Mouse (Mus musculus) brain, embryonic 14.5 days (tissue): ENCODE data around the gene Nxph1.

Source experiments
- CTCF ChIP-seq: fragments of 200-500 bp; IDR thresholded peaks from 2 replicates; pipeline ENCODE4 v1.5.1; 2012; ENCODE audit warnings: inconsistent platforms, mild to moderate bottlenecking, moderate library complexity, borderline replicate concordance; ENCODE audit not compliant: insufficient read depth, insufficient read length; ENCODE audit errors: extremely low read depth
- POLR2A ChIP-seq: fragments of 200-500 bp; IDR thresholded peaks from 2 replicates; pipeline ENCODE4 v1.6.1; 2012; ENCODE audit warnings: mild to moderate bottlenecking, inconsistent platforms, borderline replicate concordance; ENCODE audit not compliant: poor library complexity, insufficient read depth, insufficient read length, severe bottlenecking; ENCODE audit errors: extremely low read depth

DNA sequence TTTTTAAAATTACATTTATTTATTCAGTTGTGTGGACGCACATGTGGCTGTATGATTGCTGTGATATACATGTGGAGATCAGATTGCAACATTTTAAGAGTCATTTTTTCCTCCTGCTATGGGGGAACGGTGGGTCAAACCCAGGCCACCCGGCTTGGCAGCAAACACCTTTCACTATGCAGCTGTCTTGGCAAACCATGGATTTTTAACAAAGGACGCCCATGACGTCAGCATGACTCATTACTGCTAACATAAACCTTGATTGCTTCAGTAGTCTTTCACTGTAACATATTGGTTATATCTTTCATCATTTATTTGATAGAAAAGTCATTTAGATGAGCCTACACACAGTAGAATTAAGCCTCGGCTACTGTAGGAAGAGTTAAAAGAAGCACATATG lies 23.8 kb upstream of the Nxph1 start:
- TF ChIP-seq CTCF (no peak), POLR2A (no peak)
